Mouse (Mus musculus) kidney, adult 9 months (tissue): ENCODE results near the gene Cyp4f14.

Source experiments
- DNase-seq: peaks from one replicate; pipeline ENCODE4 v3.0.0; 2022

Gene Cyp4f14

GRCm38 (mm10) chr17:32917131-32917530 is at the start of gene Cyp4f14:
TSS of gene Cyp4f14 (minus strand) at chr17:32917342.
- peak; percentile 83 for DNase-seq

DNA sequence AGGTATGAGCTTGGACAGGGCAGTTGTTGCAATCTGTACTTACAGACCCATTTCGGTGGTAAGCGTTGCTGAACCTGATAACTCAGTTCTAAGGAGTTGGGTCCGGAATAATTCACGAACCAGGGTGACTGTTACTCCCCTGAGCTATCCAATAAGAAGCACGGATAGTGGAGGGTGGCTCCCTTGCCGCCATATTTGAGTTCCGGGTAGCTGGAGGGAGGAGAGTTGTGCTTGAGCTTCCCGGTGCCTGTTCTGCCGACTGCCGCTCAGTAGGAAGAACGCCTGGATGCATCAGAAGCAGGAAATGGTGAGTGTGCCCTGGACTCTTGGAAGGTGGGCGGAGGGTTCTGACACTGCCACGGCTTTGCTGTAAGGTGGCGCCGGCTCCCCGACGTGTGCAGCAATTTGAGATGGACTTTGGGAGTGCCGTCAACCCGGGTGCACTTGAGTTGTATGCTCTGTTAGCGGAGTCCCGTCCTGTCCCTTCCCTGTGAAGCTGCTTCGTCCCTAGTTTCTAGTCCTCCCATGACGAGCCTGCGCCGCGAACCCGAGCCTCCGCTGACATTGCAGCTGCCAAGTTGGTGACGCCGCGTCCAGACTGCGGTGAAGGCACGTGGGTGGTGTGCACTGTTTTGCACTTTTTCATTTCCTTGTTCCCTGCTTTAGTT is 48.6 kb upstream of the Cyp4f14 start, which contains the start of gene Zfp472:
Gene Zfp472, plus strand, starts transcription at position 192 of the 668 bp plus-strand sequence.
- peak; percentile 96 for DNase-seq

DNA sequence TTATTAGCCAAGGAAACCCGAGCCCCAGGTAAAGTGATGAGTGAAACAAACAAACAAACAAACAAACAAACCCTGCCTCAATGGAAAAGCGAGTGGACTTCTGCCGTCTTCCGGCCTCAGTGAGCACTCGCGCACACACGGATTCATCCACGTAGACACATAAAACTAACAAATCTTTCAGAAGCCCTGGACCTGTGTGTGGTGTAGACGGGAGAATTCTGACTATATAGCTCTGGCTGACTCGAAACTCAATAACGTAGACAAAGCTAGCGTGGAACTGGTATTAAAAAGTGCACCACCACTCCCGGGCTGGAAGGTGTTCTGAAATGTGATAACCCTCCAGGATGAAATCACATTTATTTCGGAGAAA is 48.1 kb upstream of the Cyp4f14 start:
- no peak for DNase-seq

DNA sequence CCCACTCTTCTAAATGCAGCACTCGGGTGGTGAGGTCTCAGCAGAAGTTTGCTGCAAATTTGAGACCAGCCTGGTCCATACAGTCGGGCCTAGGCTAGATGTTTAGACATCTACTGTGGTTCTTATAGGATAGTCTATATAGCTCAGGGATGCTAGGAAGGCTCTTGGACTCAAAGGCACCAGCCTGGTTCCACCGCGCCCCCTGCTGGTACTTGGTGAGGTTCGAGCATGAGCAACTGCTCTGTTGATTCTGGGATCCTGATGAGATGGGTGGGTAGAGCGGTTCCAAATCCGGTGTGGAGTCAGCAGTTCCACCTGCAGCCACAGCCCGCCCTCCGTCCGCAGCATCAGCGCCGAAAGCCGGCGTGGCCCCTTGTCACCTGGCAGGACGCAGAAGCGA is 34.3 kb upstream of the Cyp4f14 start:
- DNase-seq: peak; percentile 79

DNA sequence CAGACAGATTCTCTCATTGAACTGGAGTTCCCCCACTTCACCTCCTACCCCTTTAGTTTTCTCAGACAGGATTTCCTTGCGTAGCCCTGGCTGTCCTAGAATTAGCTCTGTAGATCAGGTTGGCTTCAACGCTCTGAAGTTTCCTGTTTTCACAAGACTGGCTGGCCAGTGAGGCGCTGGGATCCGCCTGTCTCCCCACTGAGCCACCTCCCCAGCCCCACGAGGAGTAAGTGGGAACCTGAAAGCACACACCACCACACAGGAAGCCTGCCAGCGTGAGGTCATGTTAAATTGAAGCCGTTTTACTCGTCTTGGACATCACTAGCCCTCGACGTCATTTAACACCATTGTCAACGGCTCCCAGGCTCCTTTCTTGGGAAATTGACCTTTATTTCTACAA is 33.9 kb upstream of the Cyp4f14 start:
- DNase-seq: no peak

DNA sequence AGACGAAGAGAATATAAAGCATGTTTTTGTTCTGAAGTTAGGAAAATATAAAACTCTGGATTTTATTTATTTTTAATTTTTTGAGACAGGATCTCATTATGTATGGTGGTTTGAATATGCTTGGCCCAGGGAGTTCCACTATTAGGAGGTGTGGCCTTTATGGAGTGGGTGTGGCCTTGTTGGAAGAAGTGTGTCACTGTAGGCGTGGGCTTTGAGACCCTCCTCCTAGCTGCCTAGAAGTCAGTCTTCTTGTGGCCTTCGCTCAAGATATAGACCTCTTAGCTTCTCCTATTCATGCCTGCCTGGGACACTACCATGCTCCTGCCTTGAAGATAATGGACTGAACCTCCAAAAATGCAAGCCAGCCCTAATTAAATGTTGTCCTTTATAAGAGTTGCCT is 33.0 kb upstream of the Cyp4f14 start:
- no peak for DNase-seq

- peak; percentile 99 for DNase-seq
Measured at GRCm38 (mm10) chr17:32947215-32947914, 30.2 kb upstream of the Cyp4f14 start, which contains the start of gene Cyp4f13. TSS of gene Cyp4f13 (minus strand) at chr17:32947402.

DNA sequence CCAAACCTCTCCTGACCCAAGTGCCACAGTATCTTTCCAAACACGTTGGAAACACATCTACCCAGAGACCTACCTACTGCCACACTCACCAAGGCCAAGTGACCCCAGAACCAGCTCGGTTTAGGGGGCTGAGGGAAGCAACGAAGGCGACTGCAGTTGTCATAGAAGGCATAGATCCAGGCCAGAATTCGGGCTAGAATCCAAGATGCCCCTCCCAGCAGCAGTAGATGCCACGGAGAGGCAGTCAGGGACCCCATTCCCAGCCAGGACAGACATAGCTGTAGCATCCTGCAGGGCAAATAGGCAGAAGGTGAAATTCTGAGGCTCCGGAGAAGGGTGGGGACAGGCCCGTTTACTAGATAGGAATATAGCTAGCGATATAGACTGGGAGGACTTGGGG is 29.6 kb upstream of the Cyp4f14 start:
- DNase-seq: no peak

GRCm38 (mm10) chr17:32944402-32945035 is 27.4 kb upstream of the Cyp4f14 start:
- no peak for DNase-seq

DNA sequence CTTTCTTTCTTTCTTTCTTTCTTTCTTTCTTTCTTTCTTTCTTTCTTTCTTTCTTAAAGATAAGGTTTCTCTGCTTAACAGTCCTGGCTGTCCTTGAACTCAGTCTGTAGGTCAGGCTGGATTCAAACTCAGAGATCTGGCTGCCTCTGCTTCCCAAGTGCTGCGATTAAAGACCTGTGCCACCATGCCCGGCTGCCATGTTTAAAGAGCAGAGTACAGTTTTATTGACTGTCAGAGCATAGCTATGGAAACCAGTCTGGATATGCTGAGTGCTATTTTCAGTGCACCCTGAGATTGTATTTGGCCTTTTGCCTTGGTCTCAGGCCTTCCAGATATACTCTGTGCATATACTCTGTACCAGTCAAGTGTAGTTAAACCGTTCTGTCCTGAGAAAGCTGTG is 26.5 kb upstream of the Cyp4f14 start:
- no peak for DNase-seq

- no peak for DNase-seq
Measured at GRCm38 (mm10) chr17:32939831-32940230, 22.7 kb upstream of the Cyp4f14 start.

DNA sequence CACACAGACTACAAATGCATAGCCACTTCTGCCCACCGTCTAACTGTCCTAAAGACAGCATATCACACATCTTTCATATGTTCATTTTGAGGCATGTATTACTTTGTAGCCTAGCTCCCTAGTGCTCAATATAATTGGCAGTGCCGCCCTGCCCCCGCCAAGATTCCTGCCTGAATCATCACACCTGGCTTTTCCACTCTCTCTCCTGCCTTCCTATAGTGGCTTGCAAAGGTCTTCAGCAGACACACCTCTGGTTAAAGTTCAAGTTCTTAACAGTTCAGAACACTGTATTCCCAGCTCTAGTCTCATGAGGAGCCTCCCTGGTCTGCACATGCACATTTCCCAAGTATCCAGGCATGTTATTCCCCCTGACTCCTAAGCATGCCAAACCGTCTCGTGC is 10.7 kb upstream of the Cyp4f14 start:
- no peak for DNase-seq

DNA sequence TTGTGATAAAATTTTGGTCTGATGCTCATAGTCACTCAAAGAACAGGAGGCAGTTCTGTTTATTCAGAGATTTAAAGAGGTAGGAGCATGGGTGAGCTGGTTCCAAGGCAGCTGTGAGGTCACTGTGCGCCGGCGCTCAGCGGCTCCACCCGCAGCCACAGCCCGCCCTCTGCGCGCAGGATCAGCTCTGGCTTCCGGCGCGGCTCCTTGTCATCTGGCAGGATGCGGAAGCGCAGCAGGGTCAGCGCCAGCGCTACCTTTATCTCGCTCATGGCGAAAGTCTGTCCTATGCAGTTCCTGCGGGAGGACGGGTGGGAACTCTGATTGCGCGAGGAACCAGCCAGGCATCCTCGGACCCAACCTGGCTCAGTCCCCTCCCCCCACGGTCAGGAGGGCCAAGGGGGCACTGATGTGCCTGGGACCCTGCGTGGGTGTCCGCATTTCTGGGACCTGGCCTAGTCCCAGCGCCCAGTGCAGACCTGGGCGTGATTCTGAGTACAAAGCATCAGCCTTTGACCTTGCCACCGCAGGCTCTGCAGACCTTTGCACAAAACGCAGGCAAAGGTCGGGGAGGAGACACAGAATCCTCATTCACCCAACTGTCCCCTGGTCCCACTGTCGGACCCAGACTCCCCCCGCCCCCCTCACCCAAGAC is 7.6 kb upstream of the Cyp4f14 start:
- DNase-seq: peak; percentile 76

DNA sequence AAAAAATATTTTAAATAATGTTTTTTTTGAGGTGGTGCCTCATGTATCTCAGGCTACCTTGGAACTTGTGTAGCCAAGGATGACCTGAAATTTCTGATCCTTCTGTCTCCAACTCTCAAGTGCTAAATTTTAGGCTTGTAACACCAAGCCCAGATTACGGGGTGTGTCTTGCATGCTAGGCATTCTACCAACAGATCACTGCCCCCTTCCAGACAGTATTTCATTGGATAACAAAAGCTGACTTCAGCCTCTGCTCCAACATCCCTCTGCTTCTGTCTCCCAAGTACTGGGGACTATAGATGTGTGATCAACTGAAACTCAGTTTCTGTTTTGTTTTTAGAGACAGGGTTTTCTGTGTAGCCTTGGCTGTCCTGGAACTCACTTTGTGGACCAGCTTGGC is 6.5 kb upstream of the Cyp4f14 start:
- no peak for DNase-seq

- DNase-seq: no peak
Measured at GRCm38 (mm10) chr17:32919123-32919522, 2.0 kb upstream of the Cyp4f14 start.

GRCm38 (mm10) chr17:32916075-32916474 is 1.1 kb downstream of the Cyp4f14 start:
- DNase-seq: no peak

DNA sequence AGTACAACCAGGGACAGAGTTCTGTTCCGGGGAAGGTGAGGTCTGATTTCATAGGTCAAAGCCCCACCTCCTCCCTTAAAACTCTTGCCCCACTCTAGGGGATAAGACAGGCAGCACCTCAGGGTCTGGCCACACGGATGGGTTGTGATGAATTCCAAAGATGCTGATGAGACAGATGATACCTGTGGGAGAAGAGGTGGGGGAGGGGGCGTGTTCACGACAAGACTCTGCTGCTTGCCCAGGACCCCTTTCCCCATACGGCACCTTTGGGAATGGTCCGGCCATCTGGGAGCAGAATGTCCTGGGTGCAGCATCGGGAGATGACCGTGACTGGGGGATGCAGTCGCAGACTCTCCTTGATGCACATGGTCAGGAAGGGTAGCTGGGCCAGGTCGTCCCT is 11.0 kb downstream of the Cyp4f14 start:
- no peak for DNase-seq

- DNase-seq: peak; percentile 62
Measured at GRCm38 (mm10) chr17:32905239-32905638, 11.9 kb downstream of the Cyp4f14 start.

- no peak for DNase-seq
Measured at GRCm38 (mm10) chr17:32904414-32904813, 12.7 kb downstream of the Cyp4f14 start.

DNA sequence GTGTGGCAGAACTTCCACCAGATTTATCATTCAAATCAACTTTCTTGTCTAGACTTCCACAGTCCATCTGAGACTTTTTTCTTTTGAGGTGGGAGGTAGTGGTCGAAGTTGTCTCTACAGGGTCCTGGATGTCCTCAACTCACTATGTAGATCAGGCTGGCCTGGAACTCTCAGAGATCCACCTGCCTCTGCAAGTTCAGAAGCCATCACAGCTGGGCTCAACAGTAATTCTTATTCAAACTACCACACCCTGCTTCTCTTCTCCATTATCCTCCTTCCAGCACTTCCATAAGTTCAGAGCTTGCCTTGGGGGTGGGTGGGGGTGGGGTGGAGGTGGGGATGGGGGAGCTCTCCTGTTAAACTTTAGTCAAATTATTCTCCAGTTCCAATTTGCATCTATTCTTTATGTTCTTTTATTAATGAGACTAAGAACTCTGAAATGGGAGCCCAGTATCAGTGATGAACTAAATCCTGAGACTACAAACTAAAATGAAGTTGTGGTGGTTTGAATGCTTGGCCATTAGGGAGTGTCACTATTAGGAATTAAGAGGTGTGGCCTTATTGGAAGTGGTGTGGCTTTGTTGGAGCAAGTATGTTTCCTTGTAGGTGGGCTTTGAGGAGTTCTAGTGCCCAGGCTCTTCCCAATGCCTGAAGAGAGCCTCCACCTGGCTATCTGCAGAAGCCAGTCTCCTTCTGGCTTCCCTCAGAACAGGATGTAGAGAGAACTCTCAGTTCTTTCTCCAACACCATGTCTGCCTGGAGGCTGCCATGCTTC is 15.2 kb downstream of the Cyp4f14 start:
- DNase-seq: no peak

GRCm38 (mm10) chr17:32895421-32895820 is 21.7 kb downstream of the Cyp4f14 start:
- no peak for DNase-seq

DNA sequence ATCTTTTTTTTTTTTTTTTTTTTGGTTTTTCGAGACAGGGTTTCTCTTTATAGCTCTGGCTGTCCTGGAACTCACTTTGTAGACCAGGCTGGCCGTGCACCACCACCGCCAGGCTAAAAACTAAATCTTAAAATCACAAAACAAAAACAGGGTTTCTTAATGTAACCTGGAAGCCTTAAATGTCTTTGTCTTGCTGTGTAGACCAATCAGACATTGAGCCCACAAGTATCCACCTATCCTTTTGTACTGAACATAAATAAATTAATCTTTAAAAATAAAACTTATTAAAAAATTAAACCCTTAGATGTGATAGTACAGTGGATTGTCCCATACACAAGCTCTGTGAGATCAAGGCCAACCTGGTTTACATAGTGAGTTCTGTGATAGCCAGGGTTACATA is 23.2 kb downstream of the Cyp4f14 start:
- no peak for DNase-seq
